Mouse (Mus musculus): ENCODE data around the gene Itpr1. TPM values are rescaled to one million over a fixed set of nuclear protein-coding genes. Genes with fewer than 3 reads are reported as not detected.

Gene Itpr1
- 1.4 and 2.2 TPM in 2 replicates for polyA plus RNA-seq (2012; rRNA removed)

GRCm38 (mm10) chr6:108212881-108213295 lies at the start of gene Itpr1:
Gene Itpr1, plus strand, starts transcription at chr6:108213096.

GRCm38 (mm10) chr6:108184847-108185684 lies 27.8 kb upstream of the Itpr1 start, which contains the start of gene Sumf1:
Gene Sumf1, minus strand, starts transcription at chr6:108185582.

Other genes with a start within 250 kb of the Itpr1 start
- gene Setmar, start 148.1 kb upstream of the Itpr1 start, polyA plus RNA-seq (2012; rRNA removed): 0.27 and 0.35 TPM in 2 replicates
- gene Sumf1, start 27.5 kb upstream of the Itpr1 start, polyA plus RNA-seq (2012; rRNA removed): 13.9 and 20.4 TPM in 2 replicates